Mouse (Mus musculus) brain, embryonic 14.5 days (tissue): ENCODE data around the gene Slit3.

Experiments used
- CTCF ChIP-seq: fragments of 200-500 bp; IDR thresholded peaks from 2 replicates; pipeline ENCODE4 v1.5.1; 2012; ENCODE audit warnings: inconsistent platforms, mild to moderate bottlenecking, moderate library complexity, borderline replicate concordance; ENCODE audit not compliant: insufficient read depth, insufficient read length; ENCODE audit errors: extremely low read depth
- POLR2A ChIP-seq: fragments of 200-500 bp; IDR thresholded peaks from 2 replicates; pipeline ENCODE4 v1.6.1; 2012; ENCODE audit warnings: mild to moderate bottlenecking, inconsistent platforms, borderline replicate concordance; ENCODE audit not compliant: poor library complexity, insufficient read depth, insufficient read length, severe bottlenecking; ENCODE audit errors: extremely low read depth

- no peak for TF ChIP-seq POLR2A
- TF ChIP-seq CTCF = no peak
Observed at GRCm38 (mm10) chr11:35124489-35125107, 3.6 kb downstream of the Slit3 start.
